Mouse (Mus musculus) CH12.LX (cell line): ENCODE results near the gene Arl11. TPM values are rescaled to one million over a fixed set of nuclear protein-coding genes. Genes with fewer than 3 reads are reported as not detected.
A peak's percentile ranks its signal among the peaks of the same experiment; 100 is the strongest.

ENCODE experiments used
- DNase-seq: peaks from one replicate; pipeline ENCODE4 v3.0.0-alpha.2; 2013; ENCODE audit errors: extremely low read depth
- H3K27ac ChIP-seq: 2 replicates; pipeline ENCODE4 v1.5.1; 2012; ENCODE audit warnings: low read depth, mild to moderate bottlenecking, control low read depth, moderate library complexity; ENCODE audit not compliant: insufficient read depth
- H3K27me3 ChIP-seq: replicated peaks from 2 replicates; pipeline ENCODE3; 2012; ENCODE audit warnings: inconsistent platforms
- H3K36me3 ChIP-seq, 2 experiments: replicated peaks in 1 of 2; 2 replicates each; pipeline versions ENCODE3 to v1.6.1; 2012; ENCODE audit warnings: inconsistent platforms in 1 of 2, low read length in 1 of 2, mild to moderate bottlenecking in 1 of 2, mixed read lengths in 1 of 2, moderate library complexity in 1 of 2; ENCODE audit not compliant: control insufficient read depth in 1 of 2, insufficient read depth in 1 of 2
- H3K4me1 ChIP-seq, 2 experiments: 2 replicates each; pipeline ENCODE4 v1.6.1; 2012; ENCODE audit warnings: inconsistent platforms in 1 of 2, moderate library complexity in 1 of 2; ENCODE audit not compliant: insufficient read depth in 2 of 2, control insufficient read depth in 1 of 2
- H3K4me2 ChIP-seq: 2 replicates; pipeline ENCODE4 v1.6.1; 2012; ENCODE audit warnings: low read depth, mild to moderate bottlenecking, control low read depth; ENCODE audit not compliant: poor library complexity, insufficient read depth, severe bottlenecking
- H3K4me3 ChIP-seq, 3 experiments: fragments of 150-350 bp in 1 of 3; sonication (generic) in 1 of 3; replicated peaks in 1 of 3; 2 replicates each; pipeline versions ENCODE3 to v1.5.1; 2011 to 2012; ENCODE audit warnings: low read depth in 2 of 3, low read length in 2 of 3, mild to moderate bottlenecking in 2 of 3, moderate library complexity in 2 of 3, control low read depth in 1 of 3, improper control_type of control experiment in 1 of 3, inconsistent platforms in 1 of 3, mixed read lengths in 1 of 3; ENCODE audit not compliant: poor library complexity in 1 of 3
- H3K79me2 ChIP-seq: replicated peaks from 2 replicates; pipeline ENCODE4 v1.6.1; 2012; ENCODE audit warnings: mild to moderate bottlenecking, moderate library complexity; ENCODE audit not compliant: control insufficient read depth, poor library complexity, insufficient read depth, severe bottlenecking; ENCODE audit errors: extremely low read depth
- H3K9ac ChIP-seq: 2 replicates; pipeline ENCODE4 v1.6.1; 2012; ENCODE audit warnings: low read depth, mild to moderate bottlenecking, control low read depth, moderate library complexity; ENCODE audit not compliant: insufficient read depth
- H3K9me3 ChIP-seq: replicated peaks from 2 replicates; pipeline ENCODE3; 2012; ENCODE audit warnings: low read length, inconsistent platforms, mixed read lengths
- CHD1 ChIP-seq: IDR thresholded peaks from 2 replicates; pipeline ENCODE4 v1.6.1; 2012; ENCODE audit warnings: low read depth, low read length, improper control_type of control experiment, inconsistent platforms
- CHD2 ChIP-seq: IDR thresholded peaks from 2 replicates; pipeline ENCODE4 v1.6.1; 2011; ENCODE audit warnings: low read length, improper control_type of control experiment
- CTCF ChIP-seq, 2 experiments: IDR thresholded peaks in 1 of 2; conservative IDR thresholded peaks in 1 of 2; 2 replicates each; pipeline ENCODE4 v1.5.1; 2011 to 2012; ENCODE audit warnings: low read depth in 2 of 2, low read length in 2 of 2, improper control_type of control experiment in 1 of 2, inconsistent platforms in 1 of 2, mild to moderate bottlenecking in 1 of 2, moderate library complexity in 1 of 2
- E2F4 ChIP-seq: IDR thresholded peaks from 2 replicates; pipeline ENCODE4 v1.6.1; 2011; ENCODE audit warnings: low read depth, low read length, improper control_type of control experiment; ENCODE audit not compliant: insufficient replicate concordance
- ELF1 ChIP-seq: IDR thresholded peaks from 2 replicates; pipeline ENCODE4 v1.6.1; 2014; ENCODE audit warnings: low read depth, mild to moderate bottlenecking, inconsistent platforms, low read length, improper control_type of control experiment
- ETS1 ChIP-seq: conservative IDR thresholded peaks from 2 replicates; pipeline ENCODE4 v1.6.1; 2012; ENCODE audit warnings: low read depth, mild to moderate bottlenecking, inconsistent platforms, low read length, improper control_type of control experiment, moderate library complexity
- HCFC1 ChIP-seq: IDR thresholded peaks from 2 replicates; pipeline ENCODE4 v1.6.1; 2012; ENCODE audit warnings: low read depth, mild to moderate bottlenecking, inconsistent platforms, low read length, improper control_type of control experiment
- JUN ChIP-seq: IDR thresholded peaks from 2 replicates; pipeline ENCODE4 v1.6.1; 2011; ENCODE audit warnings: low read depth, mild to moderate bottlenecking, low read length, improper control_type of control experiment, moderate library complexity; ENCODE audit not compliant: insufficient read depth
- KAT2A ChIP-seq: IDR thresholded peaks from 2 replicates; pipeline ENCODE4 v1.6.1; 2012; ENCODE audit warnings: low read length, improper control_type of control experiment, inconsistent platforms; ENCODE audit not compliant: insufficient replicate concordance
- MAFK ChIP-seq: IDR thresholded peaks from 2 replicates; pipeline ENCODE4 v1.6.1; 2011; ENCODE audit warnings: low read length, improper control_type of control experiment; ENCODE audit not compliant: insufficient replicate concordance
- MAX ChIP-seq: IDR thresholded peaks from 2 replicates; pipeline ENCODE4 v1.6.1; 2011; ENCODE audit warnings: low read length, improper control_type of control experiment
- MAZ ChIP-seq: IDR thresholded peaks from 2 replicates; pipeline ENCODE4 v1.6.1; 2012; ENCODE audit warnings: low read depth, mild to moderate bottlenecking, inconsistent platforms, low read length, improper control_type of control experiment, moderate library complexity
- NELFE ChIP-seq: IDR thresholded peaks from 2 replicates; pipeline ENCODE4 v1.6.1; 2011; ENCODE audit warnings: low read depth, low read length, improper control_type of control experiment
- NRF1 ChIP-seq: IDR thresholded peaks from 2 replicates; pipeline ENCODE4 v1.6.1; 2014; ENCODE audit warnings: low read depth, mild to moderate bottlenecking, inconsistent platforms, low read length, improper control_type of control experiment, moderate library complexity
- PAX5 ChIP-seq: IDR thresholded peaks from 2 replicates; pipeline ENCODE4 v1.6.1; 2012; ENCODE audit warnings: low read length, inconsistent platforms, mixed read lengths
- POLR2A ChIP-seq: IDR thresholded peaks from 2 replicates; pipeline ENCODE4 v1.6.1; 2011; ENCODE audit warnings: low read depth, mild to moderate bottlenecking, improper control_type of control experiment, low read length
- POLR2AphosphoS2 ChIP-seq: IDR thresholded peaks from 2 replicates; pipeline ENCODE4 v1.6.1; 2011; ENCODE audit warnings: low read depth, low read length, improper control_type of control experiment
- RAD21 ChIP-seq: IDR thresholded peaks from 2 replicates; pipeline ENCODE4 v1.6.1; 2011; ENCODE audit warnings: low read depth, mild to moderate bottlenecking, low read length, improper control_type of control experiment, moderate library complexity
- RCOR1 ChIP-seq: conservative IDR thresholded peaks from 2 replicates; pipeline ENCODE4 v1.6.1; 2012; ENCODE audit warnings: low read depth, mild to moderate bottlenecking, inconsistent platforms, low read length, improper control_type of control experiment
- SIN3A ChIP-seq: IDR thresholded peaks from 2 replicates; pipeline ENCODE4 v1.6.1; 2012; ENCODE audit warnings: low read length, improper control_type of control experiment, inconsistent platforms
- TBP ChIP-seq: conservative IDR thresholded peaks from 2 replicates; pipeline ENCODE4 v1.6.1; 2011; ENCODE audit warnings: low read depth, low read length, improper control_type of control experiment
- UBTF ChIP-seq: IDR thresholded peaks from 2 replicates; pipeline ENCODE4 v1.6.1; 2012; ENCODE audit warnings: low read depth, mild to moderate bottlenecking, inconsistent platforms, low read length, improper control_type of control experiment, moderate library complexity
- USF1 ChIP-seq: IDR thresholded peaks from 2 replicates; pipeline ENCODE4 v1.6.1; 2014; ENCODE audit warnings: low read depth, mild to moderate bottlenecking, inconsistent platforms, low read length, improper control_type of control experiment
- ZMIZ1 ChIP-seq: IDR thresholded peaks from 2 replicates; pipeline ENCODE4 v1.6.1; 2012; ENCODE audit warnings: low read depth, mild to moderate bottlenecking, inconsistent platforms, low read length, improper control_type of control experiment
- dilution Hi-C: fragments of 300-500 bp; cut with MboI; formaldehyde crosslinking; loops from 2 replicates; pipeline ENCODE4 v1.14.3; 2020; ENCODE audit warnings: low sequenced_read_pairs; ENCODE audit not compliant: extremely low pct_unique_long_range_greater_than_20kb, extremely low pct_ligation_motif_present
- in situ Hi-C: fragments of 300-500 bp; cut with MboI; formaldehyde crosslinking; loops from 3 replicates; pipeline ENCODE4 v1.14.3; 2019; ENCODE audit warnings: low sequenced_read_pairs, low pct_ligation_motif_present, low pct_unique_long_range_greater_than_20kb, mixed read lengths
- polyA plus RNA-seq: library from polyadenylated mRNA; unstranded; fragments of >175 nt; gene quantifications from 2 replicates; pipeline ENCODE4 v1.2.1, GENCODE M21; 2012; ENCODE audit warnings: low read depth; ENCODE audit not compliant: insufficient read length
- total RNA-seq, 2 experiments: library from RNA; depleted of rRNA; stranded (reverse); fragments of 300-350 nt in 1 of 2; fragments of >200 nt in 1 of 2; gene quantifications; 2 replicates each; pipeline ENCODE4 v1.2.3; 2012 to 2014

Gene Arl11
- total and polyA plus RNA-seq, 3 experiments: 1.1 to 12.2 (median 11.7) TPM

- TF ChIP-seq RAD21 (no peak), ZMIZ1 (no peak), USF1 (no peak), ELF1 (no peak), CTCF (conservative IDR thresholded peaks at IDR 0.05 in 1 of 2, IDR thresholded peaks at IDR 0.05 in 1 of 2; ENCODE audit: low read depth in 2 of 2, low read length in 2 of 2) (no peak), CHD2 (no peak)
- DNase-seq: no peak
- H3K9me3 ChIP-seq: no peaks in the 10 kb centered on the region
- H3K79me2 ChIP-seq: no peaks in the 10 kb centered on the region
- H3K27me3 ChIP-seq: no peaks in the 10 kb centered on the region
- in situ Hi-C loops: no loop called here
- H3K9ac ChIP-seq: no peak overlapping the region
- no peak overlapping the region for H3K4me3 ChIP-seq
- no peak overlapping the region for H3K27ac ChIP-seq
- H3K4me1 ChIP-seq: peaks cover 3 to 52% of the 10 kb centered on the region in 2 experiments; a peak in 3 of 4 replicates
- dilution Hi-C loops: no loop called here
- H3K4me2 ChIP-seq: no peak overlapping the region
- H3K36me3 ChIP-seq: peaks cover 0 to 53% of the 10 kb centered on the region in 2 experiments
These were observed 45.0 kb downstream of the Arl11 start for GRCm38 (mm10) chr14:61354251-61355235.

- no peaks in the 10 kb centered on the region for H3K27me3 ChIP-seq
- TF ChIP-seq ETS1 (no peak), POLR2A (peak; percentile 95), MAZ (no peak), JUN (no peak), E2F4 (no peak), NRF1 (peak; percentile 81), POLR2AphosphoS2 (peak; percentile 83), UBTF (peak; percentile 96; the same call in 1 of the 2 replicates), KAT2A (no peak), PAX5 (no peak), MAFK (no peak), SIN3A (no peak), CHD1 (no peak), MAX (no peak), RCOR1 (no peak), ZMIZ1 (peak; percentile 81), ELF1 (peak; percentile 81), NELFE (peak; percentile 89), TBP (0 out of 2 replicates have a peak, but pooled peaks have one; percentile 33), HCFC1 (peak; percentile 20; the same call in 1 of the 2 replicates)
- DNase-seq: peak; percentile 93
- H3K4me2 ChIP-seq: peak within 1 kb of the TSS; percentile 55
- peak within 1 kb of the TSS; percentile 41 for H3K9ac ChIP-seq
- H3K27ac ChIP-seq: peak within 1 kb of the TSS; percentile 55
- H3K4me1 ChIP-seq: peaks cover 4 to 32% of the 10 kb centered on the region in 2 experiments
- in situ Hi-C loops (no loop called here), dilution Hi-C loops (no loop called here)
- H3K36me3 ChIP-seq: peaks cover 0 to 41% of the 10 kb centered on the region in 2 experiments
- no peaks in the 10 kb centered on the region for H3K9me3 ChIP-seq
- H3K79me2 ChIP-seq: no peaks in the 10 kb centered on the region
- H3K4me3 ChIP-seq: peak within 1 kb of the TSS; percentile 64 to 82 (median 67)
These were observed 50.8 kb downstream of the Arl11 start, which contains the start of gene Ebpl for GRCm38 (mm10) chr14:61360131-61360980. Gene Ebpl, minus strand, starts transcription at chr14:61360439.
